Mouse (Mus musculus) ES-E14 (cell line): ENCODE data around the gene Bcl6b. TPM values are rescaled to one million over a fixed set of nuclear protein-coding genes. Genes with fewer than 3 reads are reported as not detected.

ENCODE experiments used
- DNase-seq: peaks from one replicate; pipeline ENCODE4 v3.0.0-alpha.2; 2013; ENCODE audit warnings: low read depth, low spot score
- H3K27ac ChIP-seq: 2 replicates; pipeline ENCODE4 v1.5.1; 2012; ENCODE audit warnings: low read depth, mild to moderate bottlenecking, low read length, moderate library complexity, mixed read lengths; ENCODE audit not compliant: poor library complexity, insufficient read depth, severe bottlenecking
- H3K36me3 ChIP-seq: 2 replicates; pipeline ENCODE4 v1.6.1; 2012; ENCODE audit warnings: mild to moderate bottlenecking, low read length, moderate library complexity, mixed read lengths; ENCODE audit not compliant: control insufficient read depth, poor library complexity, insufficient read depth, severe bottlenecking
- H3K4me1 ChIP-seq, 2 experiments: fragments of 150-350 bp in 1 of 2; sonication (generic) in 1 of 2; 2 replicates each; pipeline ENCODE4 v1.6.1; 2012; ENCODE audit warnings: low read length in 2 of 2, mild to moderate bottlenecking in 1 of 2, mixed read lengths in 1 of 2; ENCODE audit not compliant: control insufficient read depth in 2 of 2, insufficient read depth in 2 of 2, poor library complexity in 1 of 2
- H3K4me3 ChIP-seq, 2 experiments: fragments of 150-350 bp in 1 of 2; sonication (generic) in 1 of 2; 2 replicates each; pipeline ENCODE4 v1.5.1; 2012; ENCODE audit warnings: low read length in 2 of 2, low read depth in 1 of 2, mild to moderate bottlenecking in 1 of 2, mixed read lengths in 1 of 2; ENCODE audit not compliant: insufficient read depth in 1 of 2, poor library complexity in 1 of 2, severe bottlenecking in 1 of 2
- H3K9ac ChIP-seq: 2 replicates; pipeline ENCODE4 v1.6.1; 2012; ENCODE audit warnings: low read depth, mild to moderate bottlenecking, low read length, mixed read lengths; ENCODE audit not compliant: poor library complexity, insufficient read depth, severe bottlenecking
- H3K9me3 ChIP-seq: fragments of 150-350 bp; sonication (generic); 2 replicates; pipeline ENCODE4 v1.6.1; 2012; ENCODE audit warnings: low read depth, mild to moderate bottlenecking, low read length; ENCODE audit not compliant: control insufficient read depth, insufficient read depth
- CHD2 ChIP-seq: IDR thresholded peaks from 2 replicates; pipeline ENCODE4 v1.6.1; 2014; ENCODE audit warnings: mild to moderate bottlenecking, low read depth, low read length, inconsistent platforms
- HCFC1 ChIP-seq: IDR thresholded peaks from 2 replicates; pipeline ENCODE4 v1.6.1; 2012; ENCODE audit warnings: low read length, inconsistent platforms, borderline replicate concordance; ENCODE audit not compliant: insufficient read depth
- MAFK ChIP-seq: IDR thresholded peaks from 2 replicates; pipeline ENCODE4 v1.6.1; 2014; ENCODE audit warnings: mild to moderate bottlenecking, low read depth, low read length, inconsistent platforms; ENCODE audit not compliant: insufficient read depth
- ZC3H11A ChIP-seq: IDR thresholded peaks from 2 replicates; pipeline ENCODE4 v1.6.1; 2012; ENCODE audit warnings: low read depth, mild to moderate bottlenecking, inconsistent platforms, low read length, borderline replicate concordance
- ZNF384 ChIP-seq: IDR thresholded peaks from 2 replicates; pipeline ENCODE4 v1.6.1; 2012; ENCODE audit warnings: low read depth, low read length, inconsistent platforms
- in situ Hi-C, 2 experiments: fragments of 600-800 bp; cut with MboI; formaldehyde crosslinking; loops; one replicate each; pipeline ENCODE4 v1.15.1; 2025; ENCODE audit warnings: low sequenced_read_pairs in 2 of 2, inconsistent platforms in 1 of 2; ENCODE audit not compliant: unreplicated experiment in 2 of 2
- total RNA-seq: library from RNA; depleted of rRNA; stranded (reverse); fragments of 300-350 nt; gene quantifications from 2 replicates; pipeline ENCODE4 v1.2.3, GENCODE M21; 2012; rRNA removed

The Bcl6b gene
- total RNA-seq, 1 experiment, result 5.2 TPM

DNA sequence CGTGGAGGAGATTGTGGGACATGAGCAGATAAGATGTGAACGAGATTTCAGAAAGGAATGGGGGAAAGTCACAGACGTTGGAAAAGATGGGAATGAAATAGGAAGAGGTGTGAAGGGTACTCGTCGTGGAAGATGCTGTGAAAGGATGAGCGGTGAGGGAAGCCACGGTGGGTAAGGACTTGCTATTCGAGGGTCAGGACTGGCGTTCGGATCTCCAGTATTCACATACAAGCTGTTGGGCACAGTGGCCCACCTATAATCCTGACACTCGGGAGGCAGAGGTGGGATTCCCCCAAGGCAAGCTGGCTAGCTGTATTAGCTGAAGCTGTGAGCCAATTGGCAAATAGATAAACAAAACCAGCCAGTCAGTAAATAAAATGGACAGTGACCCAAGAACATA is 50.8 kb downstream of the Bcl6b start:
- no peak for DNase-seq
- no peaks in the 10 kb centered on the region for H3K36me3 ChIP-seq
- no peak overlapping the region for H3K4me3 ChIP-seq
- H3K9ac ChIP-seq, result no peak overlapping the region
- no peaks in the 10 kb centered on the region; the same call in 1 of the 2 replicates for H3K9me3 ChIP-seq
- no peaks in the 10 kb centered on the region; a peak in 1 of 4 replicates for H3K4me1 ChIP-seq
- TF ChIP-seq ZNF384 (no peak), ZC3H11A (no peak)
- H3K27ac ChIP-seq, result no peak overlapping the region
- in situ Hi-C loops, result loop anchor here in 1 of 2 experiments (10.0 kb wide), 1 partner anchor 124 kb away; the partner anchor contains the start of gene Asgr1

DNA sequence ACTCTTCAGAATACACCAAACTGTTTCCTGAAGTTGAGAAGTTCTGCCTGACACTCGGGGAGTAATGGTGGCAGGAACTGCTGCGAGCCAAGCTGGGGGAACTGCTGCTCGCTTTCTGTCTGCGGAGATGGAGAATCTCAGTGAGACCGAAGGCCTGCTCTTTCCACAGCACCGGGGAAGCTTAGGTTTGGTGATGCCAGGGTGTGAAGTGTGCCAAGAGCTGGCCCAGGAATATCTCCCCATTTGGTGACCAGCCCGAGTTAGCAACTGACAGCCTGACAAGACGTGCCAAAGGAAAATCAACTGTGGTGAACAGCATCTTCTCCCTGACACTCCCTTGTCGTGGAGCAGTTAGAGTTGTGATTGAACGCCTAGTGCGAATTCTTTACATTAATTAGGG is 51.3 kb downstream of the Bcl6b start:
- in situ Hi-C loops, result loop anchor here in 1 of 2 experiments (10.0 kb wide), 1 partner anchor 124 kb away; the partner anchor contains the start of gene Asgr1
- H3K4me1 ChIP-seq, result no peaks in the 10 kb centered on the region; a peak in 1 of 4 replicates
- H3K36me3 ChIP-seq, result no peaks in the 10 kb centered on the region

DNA sequence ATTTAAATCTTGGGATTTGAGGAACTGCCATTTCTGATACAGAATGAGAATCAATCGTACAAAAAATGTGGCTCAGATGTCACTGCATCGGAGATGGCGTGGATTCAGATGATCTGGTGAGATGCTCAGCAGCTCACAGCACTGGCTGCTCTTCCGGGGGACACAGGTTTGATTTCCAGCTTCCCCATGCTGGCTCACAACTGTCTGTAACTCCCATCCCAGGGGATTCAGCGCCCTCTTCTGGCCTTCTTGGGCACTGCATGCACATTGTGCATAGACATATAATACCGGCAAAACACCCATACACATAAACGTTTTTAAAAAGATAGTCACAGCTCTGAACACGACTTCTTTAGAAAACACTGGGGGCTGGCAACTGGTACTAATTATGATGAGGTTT is 52.0 kb downstream of the Bcl6b start:
- TF ChIP-seq CHD2 (no peak), ZC3H11A (0 out of 2 replicates have a peak, but pooled peaks have one; percentile 23), HCFC1 (no peak)

More for the DNA sequence above, 51.3 kb downstream of the Bcl6b start:
- H3K4me3 ChIP-seq, result no peak overlapping the region
- H3K9me3 ChIP-seq, result no peaks in the 10 kb centered on the region; the same call in 1 of the 2 replicates
- H3K27ac ChIP-seq, result no peak overlapping the region
- TF ChIP-seq MAFK (no peak), ZNF384 (no peak), ZC3H11A (no peak), HCFC1 (no peak), CHD2 (no peak)
- no peak overlapping the region for H3K9ac ChIP-seq
- no peak for DNase-seq

DNA sequence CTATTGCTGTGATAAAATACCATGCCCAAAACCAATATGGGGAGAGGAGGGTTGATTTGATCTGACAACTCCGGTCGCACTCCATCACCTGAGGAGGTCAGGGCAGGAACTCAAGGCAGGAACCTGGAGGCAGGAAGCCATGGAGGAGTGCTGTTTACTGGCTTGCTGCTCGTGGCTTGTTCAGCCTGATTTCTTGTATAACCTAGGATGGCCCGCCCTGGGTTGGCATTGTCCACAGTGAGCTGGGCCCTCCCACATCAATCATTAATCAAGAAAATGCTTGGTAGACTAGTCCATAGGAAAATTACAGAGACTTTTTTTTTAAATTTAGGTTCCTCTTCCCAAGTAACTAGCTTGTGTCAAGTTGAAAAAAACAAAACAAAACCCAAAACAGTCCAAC is 55.1 kb downstream of the Bcl6b start:
- Histone ChIP-seq H3K36me3 (no peaks in the 10 kb centered on the region), H3K27ac (no peak overlapping the region), H3K9ac (no peak overlapping the region), H3K4me1 (no peaks in the 10 kb centered on the region; a peak in 1 of 4 replicates), H3K9me3 (no peaks in the 10 kb centered on the region; the same call in 1 of the 2 replicates), H3K4me3 (no peak overlapping the region)
- in situ Hi-C loops, result loop anchor here in 1 of 2 experiments (10.0 kb wide), 1 partner anchor 120 kb away; the partner anchor contains the start of gene Asgr1
- TF ChIP-seq CHD2 (no peak), MAFK (no peak), HCFC1 (no peak), ZC3H11A (no peak), ZNF384 (no peak)
- no peak for DNase-seq

More for the DNA sequence above, 52.0 kb downstream of the Bcl6b start:
- Histone ChIP-seq H3K9me3 (no peaks in the 10 kb centered on the region; the same call in 1 of the 2 replicates), H3K4me3 (no peak overlapping the region), H3K27ac (no peak overlapping the region), H3K36me3 (no peaks in the 10 kb centered on the region), H3K4me1 (no peaks in the 10 kb centered on the region; a peak in 1 of 4 replicates), H3K9ac (no peak overlapping the region)
- in situ Hi-C loops, result loop anchor here in 1 of 2 experiments (10.0 kb wide), 1 partner anchor 123 kb away; the partner anchor contains the start of gene Asgr1
- peak; percentile 31 for DNase-seq

Other genes with a start within 250 kb of the Bcl6b start
- 33.3 and 41.2 TPM in 2 replicates for gene Ctdnep1, start 248.6 kb downstream of the Bcl6b start, total RNA-seq
- gene Elp5, start 247.3 kb downstream of the Bcl6b start, total RNA-seq, result 76.1 and 87.9 TPM in 2 replicates
- 57.7 and 70.6 TPM in 2 replicates for gene Gabarap, start 238.7 kb downstream of the Bcl6b start, total RNA-seq
- gene Phf23, start 234.0 kb downstream of the Bcl6b start, total RNA-seq, result 64.7 and 80.9 TPM in 2 replicates
- 47.4 and 70.9 TPM in 2 replicates for gene Dvl2, start 229.2 kb downstream of the Bcl6b start, total RNA-seq
- gene Acadvl, start 214.4 kb downstream of the Bcl6b start, total RNA-seq, result 32.5 and 48.7 TPM in 2 replicates
- 10.8 and 11.4 TPM in 2 replicates for gene Dlg4, start 212.9 kb downstream of the Bcl6b start, total RNA-seq
- gene Asgr1, start 175.7 kb downstream of the Bcl6b start, total RNA-seq, result 0.58 TPM in 1 of 2 replicates, not detected in the other
- gene Asgr2, start 137.2 kb downstream of the Bcl6b start, total RNA-seq, result 2.0 and 2.1 TPM in 2 replicates
- gene Mgl2, start 99.5 kb downstream of the Bcl6b start, total RNA-seq, result 0.42 and 1.8 TPM in 2 replicates
- gene Clec10a, start 73.6 kb downstream of the Bcl6b start, total RNA-seq, result 2.1 and 2.2 TPM in 2 replicates
- gene Slc16a11, start 17.0 kb downstream of the Bcl6b start, total RNA-seq, result 0.98 and 3.0 TPM in 2 replicates
- 10.7 and 12.4 TPM in 2 replicates for gene Slc16a13, start 8.7 kb downstream of the Bcl6b start, total RNA-seq
- gene 0610010K14Rik, start 8.1 kb upstream of the Bcl6b start, total RNA-seq, result 49.9 and 59.4 TPM in 2 replicates
- gene Gm21988, start 10.0 kb upstream of the Bcl6b start, total RNA-seq, result 2.4 and 4.5 TPM in 2 replicates
- 66.0 and 75.1 TPM in 2 replicates for gene Rnasek, start 10.0 kb upstream of the Bcl6b start, total RNA-seq
- gene Alox12, start 25.6 kb upstream of the Bcl6b start, total RNA-seq, result 0.49 and 0.69 TPM in 2 replicates
- gene Alox12e, start 92.8 kb upstream of the Bcl6b start, total RNA-seq, result 0.16 and 0.27 TPM in 2 replicates
- gene Alox15, start 122.2 kb upstream of the Bcl6b start, total RNA-seq, result 0.53 and 1.7 TPM in 2 replicates
- gene Pelp1, start 180.2 kb upstream of the Bcl6b start, total RNA-seq, result 76.5 and 77.5 TPM in 2 replicates
- 30.6 and 43.1 TPM in 2 replicates for gene Arrb2, start 202.8 kb upstream of the Bcl6b start, total RNA-seq
- gene Med11, start 222.1 kb upstream of the Bcl6b start, total RNA-seq, result 29.1 and 31.2 TPM in 2 replicates
- gene Zmynd15, start 229.6 kb upstream of the Bcl6b start, total RNA-seq, result 0.54 and 1.5 TPM in 2 replicates
- gene Cxcl16, start 230.2 kb upstream of the Bcl6b start, total RNA-seq, result 2.9 and 6.6 TPM in 2 replicates